Mouse (Mus musculus) 3134 (cell line): ENCODE results near the gene Mknk2.

ENCODE experiments used
- DNase-seq: peaks from one replicate; pipeline ENCODE4 v3.0.0-alpha.2; 2011; ENCODE audit warnings: low spot score; ENCODE audit not compliant: insufficient read length; ENCODE audit errors: extremely low read depth

Mknk2 gene

DNA sequence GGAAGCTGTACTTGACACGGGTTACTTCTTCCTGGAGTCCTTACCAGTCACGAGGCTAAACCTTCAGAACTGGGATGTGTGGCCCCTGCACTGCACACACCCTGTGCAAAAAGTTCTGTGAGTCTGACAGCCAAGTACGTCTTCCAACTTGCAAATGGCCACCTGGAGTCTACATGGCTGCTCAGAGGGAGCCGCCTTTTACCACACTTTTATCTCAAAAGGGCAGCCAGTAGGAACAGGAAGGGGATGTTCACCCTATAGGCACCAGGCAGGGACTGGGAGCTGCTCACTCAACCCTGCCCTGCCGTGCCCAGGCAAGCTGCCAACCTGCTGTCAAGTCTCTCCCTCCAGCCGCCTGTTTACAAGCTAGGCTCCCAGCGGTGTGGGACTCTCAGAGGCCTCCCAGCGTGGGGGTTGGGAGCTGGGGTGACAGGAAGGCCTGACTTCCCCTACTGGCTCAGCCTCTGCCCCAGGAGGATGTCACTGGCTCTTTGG lies at the start of gene Mknk2:
Gene Mknk2 (minus strand): TSS at position 171 of the 495 bp plus-strand sequence.
- DNase-seq, result peak; percentile 88

DNA sequence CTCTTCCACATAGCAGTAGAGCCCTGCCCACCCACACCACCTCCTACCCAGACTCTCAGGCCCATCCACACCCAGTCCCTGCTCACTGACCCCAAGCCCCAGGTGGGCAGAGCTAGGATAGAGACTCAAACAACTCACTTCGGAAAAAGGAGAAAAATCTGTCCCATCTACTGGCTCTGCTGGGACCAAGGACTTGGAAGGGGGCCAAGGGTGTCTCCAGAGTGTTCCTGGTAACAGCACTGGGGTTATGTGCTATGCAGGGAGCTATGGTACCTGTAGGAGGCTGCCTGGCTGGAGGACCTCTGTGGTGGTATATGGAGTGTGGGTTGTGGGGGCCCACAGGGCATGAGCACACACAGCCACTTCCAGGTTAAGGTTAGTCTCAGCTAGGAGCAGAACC lies 39.4 kb upstream of the Mknk2 start:
- DNase-seq, result no peak

DNA sequence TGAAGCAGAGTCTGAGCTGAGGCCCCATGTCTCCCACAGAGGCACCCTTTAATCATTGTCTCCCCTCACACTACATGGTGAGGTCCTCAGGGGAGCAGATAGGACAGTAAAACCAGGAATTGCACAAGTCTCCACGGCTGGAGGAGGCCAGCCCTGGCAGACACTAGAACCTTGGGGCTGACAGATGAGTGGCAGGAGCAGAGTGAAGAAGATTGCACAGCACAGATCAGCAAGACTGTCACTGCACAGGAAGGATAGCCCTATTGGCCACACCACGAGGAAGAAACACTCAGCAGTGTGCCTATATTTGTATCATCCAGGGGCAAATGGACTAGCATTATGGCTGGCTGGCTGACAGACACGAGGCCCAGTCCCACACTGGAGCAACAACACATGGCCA lies 32.9 kb upstream of the Mknk2 start:
- DNase-seq, result no peak

DNA sequence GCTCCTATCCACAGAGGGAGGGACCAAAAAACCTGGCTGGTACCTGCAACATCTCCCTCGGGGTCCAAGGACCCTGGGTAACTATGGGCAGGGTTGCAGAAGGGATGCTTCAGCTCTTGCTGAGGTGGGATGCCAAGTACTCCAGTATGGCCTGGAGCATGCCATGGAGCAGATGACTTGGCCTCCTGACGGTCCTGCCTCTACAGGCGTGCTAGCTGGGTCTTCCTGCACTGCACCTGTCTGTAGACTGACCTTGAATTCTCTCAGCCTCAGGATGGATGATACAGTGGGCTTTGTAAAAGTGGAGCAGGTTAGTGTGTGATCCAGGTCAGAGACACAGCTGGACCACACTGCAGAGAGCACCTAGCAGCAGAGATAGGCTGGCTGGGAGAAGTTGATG lies 27.6 kb upstream of the Mknk2 start:
- DNase-seq, result no peak

DNA sequence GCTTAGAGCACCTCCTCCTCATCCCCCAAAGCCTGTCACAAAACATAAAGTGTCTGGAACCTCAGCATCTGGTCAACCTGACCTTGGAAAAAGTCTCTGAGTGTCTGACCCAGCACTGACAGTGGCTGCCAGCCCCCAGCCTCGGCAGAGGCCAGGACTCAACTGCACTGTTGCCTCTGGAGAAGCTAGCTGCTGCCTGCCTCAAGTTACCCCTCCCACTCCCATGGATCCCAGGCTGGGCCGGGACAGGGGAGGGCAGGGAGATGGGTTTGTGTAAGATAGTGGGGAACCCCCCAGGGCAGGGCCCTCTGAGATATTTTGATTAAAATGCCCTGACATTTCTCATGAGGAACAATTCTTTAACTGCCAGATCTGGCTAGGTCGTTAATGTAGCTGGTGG lies 27.1 kb upstream of the Mknk2 start:
- no peak for DNase-seq

DNA sequence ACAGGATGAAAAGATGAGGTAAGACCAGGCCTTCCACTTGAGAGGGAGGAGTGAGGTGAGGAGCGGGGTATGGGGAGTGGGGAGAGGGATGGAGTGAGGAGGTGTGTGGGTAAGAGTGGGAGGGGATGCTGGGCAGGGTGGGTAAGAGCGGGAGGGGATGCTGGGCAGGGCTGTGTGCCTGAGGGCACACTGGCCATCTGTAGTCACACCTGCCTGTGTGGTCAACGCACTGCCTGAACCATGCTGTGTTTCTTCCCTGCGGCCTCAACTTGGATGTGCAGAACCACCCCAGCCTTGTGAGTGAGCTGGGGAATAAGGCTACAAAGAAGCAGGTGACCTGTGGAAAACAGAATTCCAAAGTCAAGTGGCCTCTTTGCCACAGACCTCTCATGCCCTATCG lies 26.5 kb upstream of the Mknk2 start:
- no peak for DNase-seq

DNA sequence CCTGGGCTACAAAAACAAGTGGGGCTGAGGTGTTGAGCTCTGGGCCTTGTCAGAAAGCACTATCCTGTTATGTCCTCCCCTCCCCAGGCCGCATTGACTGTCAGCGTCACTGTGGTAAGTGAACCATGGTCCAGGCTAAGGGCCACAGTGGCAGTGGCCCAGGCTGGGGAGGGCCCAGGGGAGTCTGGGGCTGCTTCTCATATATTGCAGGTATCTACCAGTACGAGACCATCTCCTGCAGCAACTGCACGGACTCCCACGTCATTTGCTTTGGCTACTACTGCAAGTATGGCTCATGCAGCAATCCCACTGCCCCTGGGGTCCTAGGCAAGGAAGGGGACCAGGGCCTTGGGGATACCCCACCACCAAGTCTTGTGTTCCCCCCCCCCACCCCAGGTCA lies 25.7 kb upstream of the Mknk2 start:
- DNase-seq, result no peak

DNA sequence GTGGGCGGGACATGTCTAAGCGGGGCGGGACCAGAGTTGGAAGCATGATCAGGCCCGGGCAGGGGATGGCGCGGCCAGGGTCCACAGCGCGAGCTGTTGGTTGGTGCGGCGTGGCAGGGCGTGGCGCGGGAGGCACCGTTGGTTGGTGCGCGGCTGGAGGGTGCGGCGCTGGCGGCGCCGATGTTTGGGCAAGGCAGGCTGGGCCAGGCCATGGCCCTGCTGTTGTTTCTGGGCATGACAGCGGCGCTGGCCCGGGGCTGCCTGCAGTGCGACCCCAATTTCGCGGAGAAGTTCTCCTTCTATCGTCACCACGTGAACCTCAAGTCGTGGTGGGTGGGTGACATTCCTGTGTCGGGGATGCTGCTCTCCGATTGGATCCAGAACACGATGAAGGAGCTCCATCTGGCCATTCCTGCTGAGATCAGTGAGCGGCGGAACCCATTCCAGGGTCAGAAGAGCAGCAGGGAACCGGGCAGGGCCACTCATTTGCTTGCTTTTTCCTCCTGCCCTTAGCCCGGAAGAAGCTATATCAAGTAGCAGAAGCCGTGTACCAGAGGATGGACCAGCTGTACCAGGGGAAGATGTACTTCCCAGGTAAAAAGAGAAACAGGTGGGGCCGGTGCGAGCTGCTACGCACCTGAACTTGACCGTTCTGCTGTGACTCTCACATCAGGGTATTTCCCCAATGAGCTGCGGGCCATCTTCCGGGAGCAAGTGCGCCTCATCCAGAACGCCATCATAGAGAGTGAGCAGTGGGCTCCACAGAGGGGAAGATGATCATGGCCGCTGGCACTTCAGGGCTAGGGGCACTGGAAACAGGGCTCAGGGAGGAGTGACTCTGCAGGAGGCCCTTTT lies 24.9 kb upstream of the Mknk2 start:
- peak; percentile 97 for DNase-seq

DNA sequence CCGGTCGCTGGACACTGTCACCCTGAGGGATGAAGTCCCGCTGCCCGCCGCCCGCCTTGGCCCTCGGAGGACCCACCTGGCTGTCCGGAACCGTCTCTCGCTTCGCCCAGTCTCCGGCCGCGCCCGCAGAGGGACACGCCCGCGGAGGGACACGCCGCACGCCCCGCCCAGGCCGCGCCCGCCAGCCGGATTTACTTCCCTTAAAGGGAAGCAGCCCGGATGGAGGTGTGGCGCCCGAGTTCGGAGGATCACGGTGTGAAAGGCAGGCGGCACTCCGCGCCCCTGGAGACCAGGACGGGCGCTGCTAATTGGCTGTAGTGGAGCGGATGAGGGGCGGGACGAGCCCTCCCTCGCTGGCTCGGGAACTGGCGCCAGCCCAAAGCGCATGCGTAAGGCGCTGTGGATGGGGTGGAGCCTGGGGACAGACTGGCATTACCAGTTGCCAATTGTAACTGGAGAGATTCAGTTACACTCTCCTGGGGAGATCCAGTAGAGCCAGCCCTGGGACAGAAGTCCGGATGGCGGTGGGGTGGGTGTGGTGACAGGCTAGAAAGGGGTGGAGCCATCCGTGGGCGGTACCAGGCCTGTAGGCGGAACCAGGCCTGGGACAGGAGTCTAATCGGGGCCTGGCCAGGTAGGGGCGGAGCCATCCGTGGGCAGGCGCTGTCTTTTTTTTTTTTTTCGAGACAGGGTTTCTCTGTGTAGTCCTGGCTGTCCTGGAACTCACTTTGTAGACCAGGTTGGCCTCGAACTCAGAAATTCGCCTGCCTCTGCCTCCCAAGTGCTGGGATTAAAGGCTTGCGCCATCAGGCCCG lies 24.0 kb upstream of the Mknk2 start, which contains the start of the genes Mob3a and Izumo4:
Gene Mob3a (minus strand): TSS at position 257 of the 815 bp plus-strand sequence.
Gene Izumo4 (plus strand): TSS at position 464 of the 815 bp plus-strand sequence.
- DNase-seq, result peak; percentile 100

DNA sequence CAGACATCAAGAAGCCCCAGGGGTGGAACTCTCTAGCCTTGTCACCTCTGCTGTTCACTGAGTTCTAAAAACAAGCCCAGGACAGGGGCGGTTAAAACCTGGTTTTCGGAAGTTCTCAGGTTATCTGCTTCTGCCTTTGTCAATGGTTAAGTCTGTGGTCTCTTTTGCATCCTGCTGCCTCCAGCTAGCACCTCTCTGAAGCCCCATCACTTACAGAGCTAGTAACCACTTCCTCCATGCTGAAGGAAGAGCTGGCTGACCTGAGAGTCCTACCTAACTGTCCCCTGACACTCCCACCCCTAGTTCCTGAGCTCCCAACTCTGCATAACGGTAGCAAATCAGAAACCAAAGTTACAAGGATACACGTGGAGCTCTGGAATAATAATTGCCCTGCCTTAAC lies 22.8 kb upstream of the Mknk2 start:
- no peak for DNase-seq

DNA sequence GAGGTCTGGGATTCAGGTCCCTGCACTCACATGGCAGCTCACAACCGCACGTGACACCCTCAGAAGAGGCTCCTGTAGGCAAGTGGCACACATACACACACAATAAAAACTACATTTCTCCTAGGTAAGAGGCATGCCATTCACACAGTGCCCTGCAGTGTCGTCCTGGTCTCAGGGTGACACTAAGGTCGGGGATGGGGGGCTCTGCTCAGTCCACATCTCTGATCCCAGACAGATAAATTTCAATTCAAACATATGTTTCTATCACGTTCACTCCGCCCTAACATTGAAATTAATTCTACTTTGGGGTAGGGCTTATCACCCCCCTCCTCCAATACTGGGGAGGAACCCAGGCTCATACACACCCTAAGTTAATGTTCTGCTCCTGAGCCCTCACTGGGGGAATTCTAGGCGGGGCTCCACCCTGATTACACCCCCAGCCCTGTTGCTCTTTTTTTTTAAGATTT lies 22.2 kb upstream of the Mknk2 start:
- DNase-seq, result no peak

DNA sequence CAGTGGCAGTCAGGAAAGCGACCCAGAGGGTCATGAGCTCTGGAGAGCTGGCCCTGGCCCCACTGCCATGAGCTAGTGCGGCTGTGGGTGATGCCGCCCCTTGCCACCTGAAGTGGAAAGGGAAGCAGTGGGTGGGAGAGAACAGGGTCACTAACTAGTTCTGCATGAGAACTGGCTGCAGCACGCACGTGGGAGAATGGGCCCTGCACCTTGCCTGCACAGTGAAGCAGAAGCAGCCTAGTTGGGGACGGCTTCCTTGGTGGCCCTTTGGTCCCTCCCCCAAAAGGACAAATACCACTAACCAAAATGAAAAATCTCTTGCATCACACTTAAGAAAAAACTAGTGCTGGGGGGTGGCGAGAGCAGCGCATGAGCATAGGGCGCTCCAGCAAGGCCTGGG lies 20.7 kb upstream of the Mknk2 start:
- DNase-seq, result no peak

DNA sequence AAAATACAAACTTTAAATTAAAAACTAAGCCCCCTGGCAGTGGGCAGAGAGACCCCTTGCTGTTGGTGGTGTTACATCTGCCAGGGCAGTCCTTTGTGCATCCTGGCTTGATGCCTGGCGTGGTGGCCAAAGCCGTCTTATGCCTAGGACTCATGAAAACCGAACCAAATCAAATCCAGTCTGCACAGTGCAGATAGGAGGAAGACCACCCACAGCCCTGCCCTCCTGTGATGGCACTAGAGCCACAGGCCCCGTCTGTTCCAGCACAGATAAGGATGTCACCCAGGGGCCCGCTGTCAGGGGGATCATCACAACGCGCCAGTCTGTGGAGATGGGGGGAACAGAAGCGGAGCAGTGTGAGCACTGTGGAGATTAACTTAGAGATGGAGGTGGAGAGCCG lies 19.9 kb upstream of the Mknk2 start:
- DNase-seq, result no peak

DNA sequence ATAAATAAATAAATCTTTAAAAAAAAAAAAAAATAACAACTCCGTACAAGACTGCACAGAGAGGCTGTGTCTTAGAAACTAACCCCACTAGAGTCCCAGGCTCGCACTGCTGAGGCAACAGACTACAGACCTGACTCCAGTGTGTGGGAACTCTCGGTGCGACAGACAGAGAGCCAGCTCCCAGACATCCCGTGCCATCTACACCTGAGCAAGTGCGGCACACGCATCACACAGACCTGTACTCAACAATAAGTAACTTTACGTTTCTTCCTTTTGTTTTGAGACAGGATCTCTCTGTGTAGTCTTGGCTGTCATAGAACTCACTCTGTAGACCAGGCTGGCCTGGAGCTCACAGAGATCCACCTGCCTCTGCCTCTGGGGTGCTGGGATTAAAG lies 19.5 kb upstream of the Mknk2 start:
- DNase-seq, result no peak

DNA sequence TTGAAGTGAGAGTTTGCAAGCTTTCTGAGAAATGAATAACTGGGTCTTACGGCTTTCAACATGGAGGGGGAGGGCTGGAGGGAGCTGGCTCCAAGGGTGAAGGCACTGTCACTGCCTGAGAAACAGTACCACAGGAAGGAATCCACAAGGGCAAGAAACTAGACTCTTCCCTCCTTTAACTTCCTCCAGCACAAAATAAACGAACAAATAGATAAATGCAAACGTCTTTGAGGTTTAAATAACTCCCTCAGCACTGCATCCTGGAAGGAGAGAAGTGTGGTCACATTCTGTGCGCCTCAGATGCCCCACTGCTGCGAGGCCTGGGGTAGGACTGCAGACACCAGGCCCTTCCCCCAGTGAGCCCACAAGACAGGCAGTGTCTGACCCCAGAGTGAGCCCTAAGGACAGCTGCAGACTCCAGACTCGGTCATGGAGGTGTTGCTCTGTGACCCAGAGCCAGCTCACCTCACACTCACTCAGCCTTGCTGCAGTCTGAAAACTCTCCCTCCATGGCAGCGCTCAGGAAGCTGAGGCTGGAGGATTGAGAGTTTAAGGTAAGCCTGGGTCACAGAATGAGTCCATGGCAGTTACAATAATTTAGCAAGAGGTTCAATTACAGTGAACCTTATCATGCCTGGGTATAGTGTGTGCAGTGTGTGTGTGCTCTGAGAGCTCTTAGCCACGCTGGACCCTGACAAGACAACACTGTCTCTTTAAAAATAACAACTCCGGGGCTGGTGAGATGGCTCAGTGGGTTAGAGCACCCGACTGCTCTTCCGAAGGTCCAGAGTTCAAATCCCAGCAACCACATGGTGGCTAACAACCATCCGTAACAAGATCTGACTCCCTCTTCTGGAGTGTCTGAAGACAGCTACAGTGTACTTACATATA lies 18.8 kb upstream of the Mknk2 start:
- DNase-seq, result no peak

DNA sequence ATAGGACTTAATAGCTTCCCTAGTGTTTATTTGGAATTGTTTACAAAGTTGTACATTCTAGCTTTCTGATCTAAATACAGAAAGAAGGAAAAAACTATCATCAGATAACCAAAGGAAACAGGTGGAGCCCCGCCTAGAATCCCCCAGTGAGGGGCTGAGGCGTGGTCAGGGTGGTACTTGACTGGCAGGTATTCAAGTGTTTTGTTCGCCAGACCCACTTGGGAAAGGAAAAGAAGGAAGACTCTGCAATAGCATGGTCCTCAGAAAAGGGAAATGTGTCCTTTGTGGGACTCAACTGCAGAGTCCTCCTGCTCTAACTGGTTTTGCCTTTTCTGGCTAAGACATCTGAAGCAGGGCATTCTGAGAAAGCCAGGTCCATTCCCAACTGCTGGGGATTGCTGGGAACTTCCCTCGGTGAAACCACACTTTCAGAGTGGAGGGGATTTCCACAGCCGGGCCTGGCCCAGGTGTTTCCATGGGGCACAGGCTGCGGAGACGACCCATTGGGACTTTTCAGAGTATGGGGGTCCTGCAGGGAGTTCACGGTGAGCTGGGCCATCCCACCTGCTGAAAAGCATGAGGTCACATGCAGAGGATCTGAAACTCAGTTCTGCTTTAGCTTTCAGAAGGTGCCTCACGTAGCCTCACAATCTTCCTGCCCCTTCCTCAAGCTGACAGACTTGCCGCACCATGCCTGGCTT lies 18.0 kb upstream of the Mknk2 start:
- no peak for DNase-seq

DNA sequence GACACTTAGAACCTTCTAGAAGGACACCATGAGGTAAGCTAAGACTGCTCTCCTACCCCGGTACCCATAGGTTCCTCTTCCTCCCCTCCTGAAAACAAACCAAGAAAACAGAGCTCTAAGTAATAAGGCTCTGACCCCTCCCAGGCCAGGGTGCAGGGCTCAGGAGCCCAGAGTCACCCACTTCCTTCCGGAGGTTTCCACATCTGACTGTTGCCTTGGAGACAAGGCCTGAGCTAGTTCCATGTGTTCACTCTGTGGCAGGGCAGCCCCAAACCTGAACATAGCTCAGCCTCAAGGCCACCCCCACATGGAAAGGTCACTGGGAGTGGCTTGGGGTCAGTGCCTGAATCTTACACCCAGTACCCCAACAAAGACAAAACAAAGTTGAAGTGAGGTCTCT lies 17.3 kb upstream of the Mknk2 start:
- DNase-seq, result no peak

DNA sequence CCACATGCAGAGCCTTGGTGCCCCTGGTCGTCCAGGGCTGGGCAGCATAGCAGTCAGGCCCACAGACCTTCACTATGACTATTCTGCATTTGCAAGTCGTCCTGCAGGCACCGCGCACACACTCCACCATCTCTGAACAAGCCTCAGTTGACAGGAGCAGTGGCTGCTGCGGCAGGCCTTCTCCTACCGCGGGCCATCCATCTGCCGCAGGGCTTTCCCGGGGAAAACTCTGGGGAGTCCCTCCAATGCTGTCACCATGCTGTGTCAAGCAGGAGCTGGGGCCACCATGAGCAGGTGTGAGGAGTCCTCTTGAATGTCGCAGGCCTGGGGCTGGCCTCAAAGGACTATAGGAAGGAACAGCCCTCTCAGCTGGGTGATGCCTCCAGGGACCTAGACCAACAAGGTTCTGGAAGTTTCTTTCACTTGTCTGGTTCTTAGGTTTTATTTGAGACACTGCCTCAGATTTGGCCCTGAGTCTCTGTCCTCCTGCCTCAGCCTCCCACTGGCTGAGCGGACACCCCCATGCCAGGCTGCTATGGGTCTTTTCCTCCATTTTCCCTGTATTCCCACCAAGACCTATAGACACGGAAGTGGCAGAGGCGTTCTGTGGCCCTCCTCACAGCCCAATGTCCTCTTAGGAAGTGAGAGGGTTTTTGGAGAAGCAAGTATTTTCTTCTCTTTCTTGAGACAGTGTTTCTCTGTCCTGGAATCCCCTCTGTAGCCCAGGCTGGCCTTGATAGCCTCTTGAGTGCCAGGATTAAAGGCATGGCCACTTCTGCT lies 16.4 kb upstream of the Mknk2 start:
- no peak for DNase-seq

DNA sequence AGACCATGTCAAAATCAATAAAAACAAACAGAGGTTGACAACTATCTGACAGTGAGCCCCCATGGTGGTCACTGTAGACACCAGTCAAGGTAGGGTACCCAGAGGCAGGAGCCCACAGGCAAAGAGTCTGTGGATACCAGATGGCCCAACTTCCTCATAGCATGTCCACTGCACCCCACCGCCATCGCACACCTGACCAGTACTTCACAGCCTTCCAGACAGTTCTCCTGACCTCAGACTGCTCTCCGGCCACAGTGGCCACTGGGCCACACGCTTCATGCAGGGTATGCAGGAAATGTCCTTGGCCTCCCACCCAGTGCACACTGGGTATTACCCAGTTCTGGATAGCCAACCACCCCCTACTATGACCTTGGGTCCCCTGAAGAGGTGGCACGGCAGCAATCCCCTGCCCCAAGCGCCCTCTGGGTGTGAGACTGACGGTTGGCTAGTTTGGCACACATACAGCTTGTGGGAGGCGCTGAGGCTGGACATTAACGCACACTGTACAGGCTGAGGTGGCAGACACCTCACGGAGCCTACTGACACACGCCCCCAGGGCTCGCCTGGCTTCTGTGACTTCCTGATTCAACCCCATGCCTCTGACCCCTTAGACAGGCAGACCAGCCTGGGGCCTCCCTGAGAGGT lies 15.6 kb upstream of the Mknk2 start:
- DNase-seq, result no peak
